Mouse (Mus musculus): ENCODE results near the gene Iqcc. TPM values are rescaled to one million over a fixed set of nuclear protein-coding genes. Genes with fewer than 3 reads are reported as not detected.

The Iqcc gene
- 10 to 100 TPM; 12.7 to 14.6 TPM for total RNA-seq (2021)
- long read RNA-seq, experiment 1, partial matches to known transcripts = 1 of 5 reads
- long read RNA-seq, experiment 1, other reads (novel, unspliced or antisense) = 4 of 5 reads
- long read RNA-seq, experiment 2, partial matches to known transcripts = 1 of 4 reads
- long read RNA-seq, experiment 2, other reads (novel, unspliced or antisense) = 0 of 4 reads

DNA sequence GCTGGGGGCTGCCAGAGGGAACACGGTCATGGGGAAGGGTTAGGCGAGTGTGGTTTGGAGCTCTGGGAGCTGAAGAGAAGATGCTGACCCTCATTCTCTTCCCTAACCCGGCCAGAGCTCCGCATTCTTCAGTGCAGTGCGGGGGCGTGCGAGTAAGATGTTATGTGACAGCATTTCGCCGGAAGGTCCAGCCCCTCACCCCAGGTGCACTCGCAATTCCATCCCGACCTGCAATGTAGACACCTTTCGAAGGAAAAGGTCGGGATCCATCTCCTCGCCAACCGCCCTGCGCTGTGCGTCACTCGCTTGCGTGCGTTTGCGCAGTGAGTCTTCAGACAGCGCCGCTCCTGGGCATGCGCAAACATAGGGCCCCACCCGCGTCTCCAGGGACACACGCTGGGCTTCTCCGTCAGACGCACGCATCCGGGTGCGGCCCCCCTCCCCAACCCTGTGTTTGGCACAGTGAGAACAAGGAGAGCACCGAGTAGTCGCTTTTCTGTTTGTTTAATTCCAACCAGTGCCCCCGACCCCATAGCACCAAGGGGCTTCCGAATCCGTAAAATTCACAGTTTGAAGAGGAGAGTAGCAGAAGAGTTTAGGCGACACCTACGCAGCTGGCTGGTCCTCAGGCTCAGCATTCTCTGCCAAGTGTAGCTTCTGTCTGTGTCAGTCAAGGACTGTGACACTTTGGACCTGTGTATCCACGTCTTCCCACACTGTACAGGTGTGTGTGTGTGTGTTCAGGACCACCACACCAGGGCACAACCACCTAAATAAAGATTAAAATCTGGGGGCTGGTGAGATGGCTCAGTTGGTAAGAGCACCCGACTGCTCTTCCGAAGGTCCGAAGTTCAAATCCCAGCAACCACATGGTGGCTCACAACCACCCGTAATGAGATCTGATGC lies at the start of gene Iqcc:
Gene Iqcc (minus strand): TSS at position 314 of the 906 bp plus-strand sequence.
- DNase-seq = peak; percentile 95

DNA sequence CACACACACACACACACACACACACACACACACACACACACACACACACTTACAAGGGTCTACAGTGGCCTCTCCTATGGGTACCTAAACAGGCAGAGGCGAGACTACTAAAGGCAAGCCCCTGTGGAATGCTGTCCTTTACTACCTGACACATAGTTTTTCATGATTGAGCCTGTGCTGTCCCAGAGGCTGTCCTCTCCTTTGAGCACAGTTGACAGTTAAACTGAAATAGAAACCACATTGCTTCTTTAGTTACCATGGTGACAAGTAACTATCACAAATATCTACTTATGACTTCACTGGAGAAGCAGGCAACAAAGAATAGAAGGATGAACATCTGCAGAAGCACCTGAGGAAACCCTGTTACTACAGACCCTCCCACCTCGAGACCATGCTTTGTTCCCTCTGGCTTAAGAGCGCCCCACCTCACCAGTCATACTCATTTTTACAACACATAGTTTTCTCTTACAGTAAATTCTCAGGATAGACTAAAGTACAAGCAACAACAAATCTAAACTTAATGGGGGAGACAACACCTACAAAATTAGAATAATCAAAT lies 43.4 kb upstream of the Iqcc start:
- no peak for DNase-seq

DNA sequence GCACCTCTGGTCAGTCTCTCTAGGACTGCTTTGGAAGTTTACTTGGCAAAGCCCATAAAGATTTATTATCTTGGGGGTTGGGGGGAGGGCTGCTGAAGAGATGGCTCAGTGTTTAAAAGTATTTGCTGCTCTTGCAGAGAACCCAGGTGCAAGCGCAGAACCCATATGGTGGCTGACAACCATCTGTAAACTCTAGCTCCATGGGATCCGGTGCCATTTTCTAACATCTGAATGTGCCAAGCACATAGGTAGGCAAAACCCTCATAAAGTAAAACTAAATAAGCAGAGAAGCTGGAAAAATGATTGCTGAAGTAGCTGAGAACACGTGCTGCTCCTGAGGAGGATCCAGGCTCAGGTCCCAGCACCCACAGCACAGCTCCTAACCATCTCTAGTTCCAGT lies 42.7 kb upstream of the Iqcc start:
- DNase-seq = no peak

DNA sequence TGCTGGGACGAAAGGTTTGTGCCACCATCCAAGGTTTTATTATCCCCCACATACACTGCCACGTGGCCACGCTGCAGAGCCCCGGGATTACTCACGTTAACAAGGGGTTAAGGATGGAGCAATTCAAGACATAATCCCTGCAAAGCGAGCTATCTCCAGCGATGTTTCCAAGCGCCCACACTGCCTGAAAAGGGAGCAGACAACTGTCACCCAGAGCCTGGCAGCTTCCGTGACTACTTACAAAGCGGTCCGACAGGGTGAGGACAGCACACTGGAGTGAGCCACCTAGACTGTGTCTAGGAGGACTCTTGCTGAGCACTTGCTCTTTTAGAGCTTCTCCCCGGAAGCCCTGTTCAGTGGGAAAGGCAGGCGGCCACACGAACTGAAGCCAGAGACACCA lies 35.9 kb upstream of the Iqcc start:
- no peak for DNase-seq

DNA sequence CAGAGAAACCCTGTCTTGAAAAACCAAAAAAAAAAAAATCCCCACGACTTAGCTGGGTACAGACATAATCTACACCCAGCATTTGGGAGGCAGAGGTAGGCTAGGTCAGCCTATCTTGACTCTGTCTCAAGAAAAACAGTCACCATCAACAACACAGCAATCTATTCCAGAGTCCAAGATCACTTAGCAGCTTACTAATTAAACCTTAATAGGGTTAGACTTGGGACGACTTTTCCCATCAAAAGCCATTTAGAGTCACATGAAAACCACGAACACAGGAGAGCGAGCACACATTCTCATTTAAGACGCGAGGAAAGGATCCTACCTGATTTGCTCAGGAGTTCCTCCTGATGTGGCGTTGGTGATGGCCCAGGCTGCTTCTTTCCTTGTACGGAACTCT lies 31.5 kb upstream of the Iqcc start:
- DNase-seq = no peak

DNA sequence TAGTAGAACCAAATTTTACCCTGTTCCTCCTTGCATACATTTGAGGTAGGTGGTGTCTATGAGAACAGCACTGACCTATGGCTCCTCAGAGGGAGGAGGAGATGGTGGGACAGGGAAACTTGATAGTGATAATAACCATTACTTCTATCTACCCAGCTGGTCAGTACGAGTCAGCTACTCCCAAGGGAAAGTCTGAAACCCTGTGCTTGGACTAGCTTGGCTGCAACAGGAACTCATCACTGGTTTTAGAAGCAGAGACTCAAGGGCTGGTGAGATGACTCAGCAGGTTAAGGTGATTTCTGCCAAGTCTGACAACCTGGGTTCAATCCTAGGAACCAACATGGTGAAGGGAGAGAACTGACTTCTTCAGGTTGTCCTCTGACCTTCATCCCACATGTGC lies 29.8 kb upstream of the Iqcc start:
- DNase-seq = no peak

DNA sequence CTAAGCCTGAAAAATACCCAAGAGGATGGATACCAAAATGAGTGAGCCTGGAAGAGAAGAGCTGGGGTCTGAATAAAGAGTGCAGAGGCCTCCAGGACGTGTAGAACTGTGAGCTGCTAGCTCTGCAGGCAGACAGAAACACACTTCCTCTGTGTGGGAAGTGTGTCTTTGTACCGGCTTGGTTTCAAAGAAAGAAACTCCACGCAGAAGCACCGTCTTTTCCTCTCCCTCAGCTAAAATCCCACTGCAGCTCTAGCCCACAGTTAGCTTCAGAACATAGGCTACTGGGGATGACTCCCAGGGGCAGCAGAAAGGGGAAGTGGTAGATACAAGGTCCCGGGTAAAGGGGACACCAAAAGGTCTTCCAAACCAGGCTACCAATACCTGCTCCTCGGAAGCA lies 26.3 kb upstream of the Iqcc start:
- no peak for DNase-seq

DNA sequence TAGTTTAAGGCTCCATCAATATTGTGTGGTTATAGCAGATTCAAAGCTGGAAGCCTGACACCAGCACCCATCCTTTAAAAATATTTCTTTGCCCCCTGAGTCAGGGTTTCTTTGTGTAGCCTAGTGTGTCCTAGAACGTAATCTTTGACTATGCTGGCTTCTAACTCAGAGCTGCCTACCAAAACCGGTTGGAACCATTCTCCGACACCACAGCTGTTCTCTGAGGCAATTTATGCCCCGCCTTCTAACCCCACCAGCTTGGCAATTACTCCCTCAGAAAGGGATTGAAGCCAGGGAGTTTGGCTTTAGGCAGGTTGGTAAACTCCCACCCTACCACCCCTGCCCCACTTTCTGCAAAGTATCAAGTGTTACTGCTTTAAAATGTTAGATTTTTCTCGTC lies 22.9 kb upstream of the Iqcc start:
- no peak for DNase-seq

DNA sequence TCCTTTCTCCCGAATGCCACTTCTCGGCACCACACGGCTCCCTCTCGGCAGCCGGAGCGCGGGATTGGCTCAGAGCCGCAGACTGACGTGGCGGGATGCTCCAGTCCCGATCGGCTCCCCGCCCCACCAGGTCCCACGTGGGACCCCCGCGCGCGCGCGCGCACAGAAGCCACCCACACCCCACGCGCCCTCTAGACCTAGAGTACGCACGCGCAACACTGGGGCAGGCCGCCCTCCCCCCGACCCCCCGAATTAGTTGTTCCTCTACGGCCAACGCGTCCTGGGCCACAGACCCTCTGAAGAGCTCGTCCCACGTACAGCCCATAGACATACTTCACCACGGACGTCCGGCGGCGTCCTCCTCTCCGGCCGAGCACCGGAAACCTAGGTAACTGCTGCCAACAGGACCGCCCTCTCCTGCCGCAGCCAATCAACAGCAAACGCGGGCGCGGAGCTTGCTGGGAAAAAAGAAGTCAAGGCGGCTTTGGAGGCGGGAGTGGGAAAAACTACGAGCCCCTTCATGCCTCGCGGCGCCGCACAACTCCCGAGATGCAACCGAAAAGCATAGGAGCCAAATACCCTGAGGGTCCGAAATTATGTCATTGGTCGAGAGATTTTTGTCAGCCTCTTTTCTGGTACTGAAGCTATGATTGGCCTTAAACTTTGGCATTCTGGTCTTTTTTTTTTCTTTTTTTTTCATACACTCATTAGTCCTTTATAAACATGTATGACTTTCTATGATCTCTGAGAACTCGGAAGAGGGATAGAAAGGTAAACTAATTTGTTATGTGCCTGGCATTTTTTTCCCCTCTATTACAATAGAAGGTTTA lies 22.0 kb upstream of the Iqcc start, which contains the start of gene Txlna:
Gene Txlna (minus strand): TSS at position 428 of the 830 bp plus-strand sequence.
- DNase-seq = peak; percentile 97

DNA sequence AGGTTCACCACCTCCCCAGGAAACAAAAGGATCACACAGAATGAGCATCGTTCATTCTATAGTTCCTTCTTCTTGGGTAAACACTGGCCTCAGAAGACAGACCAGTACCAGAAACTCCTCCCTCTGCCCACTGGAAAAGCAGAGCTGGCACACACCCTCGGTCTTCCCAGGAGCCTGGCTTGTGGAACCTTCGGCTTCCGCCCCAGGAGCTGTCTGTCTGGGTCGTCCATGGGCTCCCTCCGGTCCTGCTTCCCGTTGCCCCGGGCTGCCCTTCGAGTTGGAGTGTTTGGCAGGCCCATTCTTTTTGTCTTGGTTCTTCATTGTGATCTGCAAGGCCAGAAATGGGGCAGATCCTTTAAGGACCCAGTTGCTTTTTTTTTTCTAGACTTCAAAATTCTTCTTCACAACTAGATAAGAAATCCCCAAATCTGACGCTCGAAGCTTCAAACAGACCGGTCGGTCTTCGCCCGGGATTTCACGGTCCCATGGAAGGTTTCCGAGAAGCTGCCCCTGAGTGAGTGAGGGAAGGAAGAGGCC lies 21.3 kb upstream of the Iqcc start:
- DNase-seq = peak; percentile 46

DNA sequence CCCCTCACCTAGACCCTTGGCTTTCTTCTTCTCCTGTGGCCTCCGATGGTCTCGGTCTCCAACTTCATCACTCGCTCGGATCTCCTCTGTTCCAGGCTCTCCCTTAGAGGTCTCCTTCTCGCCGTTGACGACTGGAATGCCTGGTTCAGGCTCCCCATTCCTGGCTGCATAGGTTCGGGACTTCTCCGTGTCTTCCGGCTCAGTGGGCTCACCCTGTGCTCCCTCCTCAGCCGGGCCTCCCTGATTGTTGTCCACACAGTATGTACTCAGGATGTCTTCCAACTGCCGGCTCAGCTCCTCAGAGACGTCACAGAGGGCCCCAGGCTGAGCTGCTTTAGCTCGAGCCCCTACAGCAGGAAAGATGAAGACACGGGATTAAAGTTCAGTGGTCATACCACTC lies 20.3 kb upstream of the Iqcc start:
- no peak for DNase-seq

DNA sequence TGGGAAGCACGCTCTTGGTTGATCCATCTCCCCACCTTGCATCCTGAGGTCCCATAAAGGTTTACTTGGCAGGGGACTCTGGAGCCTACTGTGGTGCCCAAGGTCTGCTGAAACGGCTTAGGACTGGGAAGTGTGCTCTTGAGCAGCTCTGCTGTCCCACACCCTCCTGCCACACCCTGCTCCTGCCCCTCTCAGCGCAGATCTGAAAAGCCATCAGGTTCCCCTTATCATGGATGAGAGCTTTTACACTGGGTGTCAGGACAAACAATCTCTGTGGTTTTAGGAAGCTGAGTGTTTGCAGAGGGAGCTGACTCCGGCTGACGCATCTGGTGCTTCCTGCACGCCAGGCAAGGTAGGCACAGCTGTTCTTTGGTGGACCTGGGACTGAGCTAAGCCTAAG lies 15.0 kb upstream of the Iqcc start:
- DNase-seq = no peak

DNA sequence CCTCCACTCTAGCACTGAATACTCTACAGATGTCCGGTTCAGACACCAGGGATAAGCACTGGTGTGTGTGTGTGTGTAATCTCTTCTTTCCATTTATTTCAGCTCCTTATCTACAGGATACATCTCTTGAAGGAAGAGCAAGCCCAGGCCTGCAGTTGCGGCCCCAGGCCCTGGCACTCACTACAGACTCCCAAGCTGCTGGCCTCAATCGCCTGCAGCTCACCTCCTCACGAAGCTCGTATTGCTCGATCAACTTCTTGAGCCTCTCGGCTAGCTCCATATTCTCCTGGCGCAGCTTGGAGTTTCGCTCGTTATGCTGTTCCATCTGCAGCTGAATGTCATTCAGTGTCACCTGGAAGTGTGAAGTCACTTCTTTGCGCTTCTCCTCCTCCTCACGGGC lies 13.0 kb upstream of the Iqcc start:
- no peak for DNase-seq

DNA sequence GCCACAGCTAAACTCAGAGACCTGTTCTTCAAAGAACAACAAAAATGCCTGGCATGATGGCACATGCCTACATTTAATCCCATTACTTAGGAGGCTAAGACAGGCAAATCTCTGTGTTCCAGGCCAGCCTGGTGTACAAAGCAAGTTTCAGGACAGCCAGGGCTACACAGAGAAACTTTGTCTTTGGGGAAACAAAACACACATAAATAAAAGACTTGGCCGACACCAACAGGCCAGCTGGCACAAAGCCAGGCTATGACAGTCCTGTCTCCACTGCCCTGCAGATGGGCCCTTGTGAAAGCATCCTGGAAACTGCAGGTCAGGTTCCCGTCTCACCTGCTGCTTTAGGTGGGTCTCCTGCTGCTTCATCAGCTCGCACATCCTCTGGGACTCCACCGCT lies 12.0 kb upstream of the Iqcc start:
- DNase-seq = peak; percentile 39

DNA sequence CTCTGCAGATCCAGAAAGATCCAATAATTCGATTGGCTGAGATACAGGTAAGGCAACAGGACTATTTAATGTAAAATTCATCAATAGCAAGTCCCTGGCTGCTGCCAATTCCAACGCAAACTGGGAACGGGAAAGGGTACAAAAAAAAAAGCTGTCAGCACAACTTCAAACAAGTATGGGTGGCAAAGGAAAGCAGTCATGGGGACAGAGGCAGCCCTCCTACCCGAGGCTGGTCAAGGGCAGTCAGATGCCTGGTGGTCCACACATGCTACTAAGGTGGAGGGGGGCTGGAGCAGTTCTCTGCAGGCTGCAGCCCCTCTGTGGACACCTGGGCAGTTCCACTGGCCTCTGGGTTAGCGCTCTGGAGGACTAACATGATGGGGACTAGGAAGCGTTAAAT lies 7.1 kb upstream of the Iqcc start:
- no peak for DNase-seq

DNA sequence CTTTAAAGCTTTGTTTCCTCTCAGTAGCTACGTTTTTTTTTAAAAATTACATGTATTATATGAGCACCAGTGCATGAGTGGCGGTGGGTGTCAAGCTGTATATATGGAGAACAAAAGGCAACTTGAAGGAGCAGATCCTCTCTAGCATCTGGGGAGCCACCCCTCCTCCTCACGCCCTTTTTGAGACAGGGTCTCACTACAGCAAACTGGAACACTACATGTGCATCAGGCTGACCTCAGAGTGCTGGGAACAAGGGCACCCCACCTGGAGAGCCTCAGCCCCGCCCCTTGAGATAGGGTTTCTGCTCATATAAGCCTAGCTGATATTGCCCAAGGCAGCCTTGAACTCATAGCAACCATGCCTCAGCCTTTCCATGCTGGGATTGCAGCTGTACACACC lies 6.6 kb upstream of the Iqcc start:
- no peak for DNase-seq

DNA sequence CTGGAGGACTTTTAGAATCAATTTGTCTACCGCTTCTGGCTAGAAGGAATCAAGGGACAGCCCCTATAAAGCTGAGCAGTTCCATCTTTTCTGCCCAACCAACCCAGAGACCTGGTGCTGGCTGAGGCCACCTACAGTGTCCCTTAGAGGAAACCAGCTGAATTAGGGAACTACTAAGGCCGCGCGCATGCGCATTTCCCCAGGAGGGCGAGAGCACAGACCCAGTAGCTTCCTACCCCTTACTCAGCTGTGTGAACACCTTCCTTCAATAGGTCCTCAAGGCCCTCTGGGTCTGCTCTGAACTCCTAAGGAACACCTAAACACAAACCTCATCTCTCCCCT lies 6.1 kb upstream of the Iqcc start:
- peak; percentile 36 for DNase-seq

DNA sequence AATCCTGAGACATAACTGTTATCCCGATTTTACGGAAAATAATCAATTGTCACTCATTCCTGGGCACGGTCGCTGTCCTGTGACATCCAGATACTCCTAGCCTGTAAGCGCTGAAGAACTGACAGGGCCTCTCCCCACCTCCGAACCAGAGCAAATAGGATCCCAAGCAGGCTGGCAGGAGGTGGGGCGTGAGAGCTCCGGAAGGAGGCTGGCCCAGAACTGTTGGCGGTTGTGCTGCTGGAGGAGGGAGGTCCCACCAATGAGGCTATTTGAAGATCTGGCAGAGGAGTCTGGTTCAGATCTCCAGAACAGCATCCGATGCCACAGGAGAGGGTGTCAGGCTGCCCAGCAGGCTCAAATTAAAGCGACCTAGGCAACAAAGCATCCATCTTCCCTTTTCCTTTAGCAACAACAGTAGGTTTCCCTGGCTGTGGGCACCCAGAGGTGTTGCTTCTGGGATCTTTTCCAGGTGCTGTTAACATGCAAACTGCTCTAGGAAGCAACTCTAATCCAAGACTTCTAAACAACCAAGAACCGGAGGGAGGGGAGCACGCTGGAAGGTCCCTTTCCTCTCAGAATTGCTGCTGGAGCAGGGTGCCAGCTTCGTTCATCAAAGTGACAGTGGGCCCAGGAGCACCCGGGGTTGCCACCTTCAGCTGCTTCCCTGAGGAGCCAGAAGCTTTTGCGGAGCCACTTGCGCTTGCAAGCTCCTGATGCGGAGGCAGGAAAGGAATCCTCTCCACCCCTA lies 5.6 kb upstream of the Iqcc start:
- peak; percentile 71 for DNase-seq

DNA sequence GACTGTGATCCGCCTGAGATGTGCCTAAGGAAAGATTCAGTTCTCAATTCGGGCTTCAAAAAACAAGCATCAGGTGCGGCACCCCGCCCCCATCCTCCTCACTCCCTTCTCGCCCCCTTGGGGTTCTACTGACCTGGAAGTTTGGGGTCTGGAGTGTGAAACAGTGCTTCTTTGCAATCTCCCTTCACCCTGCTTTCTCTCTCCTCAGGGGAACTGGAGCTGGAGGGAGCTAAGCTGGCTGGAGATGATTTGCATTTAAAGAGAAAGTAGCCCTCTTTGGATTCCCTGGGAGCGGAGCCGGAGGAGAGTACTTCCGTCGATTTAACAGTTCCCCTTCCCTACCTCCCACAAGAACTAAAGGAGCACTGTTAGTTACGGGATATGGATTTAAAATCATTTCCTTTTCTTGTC lies 4.8 kb upstream of the Iqcc start, which contains the start of gene Ccdc28b:
Gene Ccdc28b (minus strand): TSS at position 267 of the 411 bp plus-strand sequence.
- no peak for DNase-seq

DNA sequence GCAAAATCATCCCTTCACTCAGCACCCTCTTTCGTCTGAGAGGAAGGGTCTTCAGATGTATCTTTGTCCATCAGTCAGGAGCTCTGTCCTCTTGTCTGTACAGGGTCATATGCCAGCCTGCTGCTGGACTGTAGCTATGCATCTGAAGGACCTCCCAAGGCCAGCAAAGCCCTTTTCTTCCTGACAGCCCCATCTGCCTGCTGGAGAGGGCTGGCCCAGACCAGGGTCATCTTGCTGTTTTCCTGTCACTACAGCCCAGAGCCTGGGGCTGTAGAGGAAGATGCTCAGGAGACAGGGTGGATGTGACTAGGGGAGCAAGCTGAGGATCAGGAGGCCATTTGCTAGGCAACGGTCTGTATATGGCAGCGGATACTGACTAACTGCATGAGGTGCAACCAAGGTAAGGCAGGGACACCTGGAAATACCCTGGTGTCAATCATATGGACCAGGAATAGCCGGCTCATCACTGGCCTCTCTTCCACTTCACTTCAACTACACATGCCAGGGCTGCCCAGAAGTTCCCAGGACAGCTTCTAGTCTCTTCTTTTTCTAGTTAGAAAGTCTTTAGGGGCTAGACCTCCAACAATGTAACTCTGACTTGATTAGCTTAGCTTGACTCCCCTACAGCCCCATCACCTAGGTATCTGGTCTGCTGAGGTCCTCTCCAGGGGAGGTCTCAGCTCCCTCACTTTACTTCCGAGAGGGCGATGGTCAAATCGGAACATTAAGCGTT lies 4.1 kb upstream of the Iqcc start:
- DNase-seq = no peak
